Mouse (Mus musculus): ENCODE results near the gene Col23a1. TPM values are rescaled to one million over a fixed set of nuclear protein-coding genes. Genes with fewer than 3 reads are reported as not detected.

Gene Col23a1
- polyA plus RNA-seq (2014; fragmentation: Nextera tagmentation; extraction: Ambion mirVana): 1.3 and 5.4 TPM in 2 replicates

- peak within 1 kb of the TSS; percentile 45 for H3K9ac ChIP-seq (replicated peaks; ENCODE audit: low read length)
- 0 out of 2 replicates have a peak, but pooled peaks cover 3% of the 10 kb centered on the region for H3K4me1 ChIP-seq (ENCODE audit: control insufficient read depth, insufficient read depth, low read length)
- peak within 1 kb of the TSS; percentile 97 for H3K4me2 ChIP-seq (ENCODE audit: low read length)
- H3K4me3 ChIP-seq (replicated peaks; ENCODE audit: low read depth, low read length): peak within 1 kb of the TSS; percentile 48
- ATAC-seq (ENCODE audit: low FRiP score, low TSS enrichment) (peak; percentile 85), DNase-seq (peak; percentile 90)
- under 1% methylated on average over 38 of the region's 38 CpGs for WGBS
- H3K9me3 ChIP-seq (ENCODE audit: control insufficient read depth, low read length): no peaks in the 10 kb centered on the region
- no peaks in the 10 kb centered on the region; the same call in 1 of the 2 replicates for H3K27me3 ChIP-seq (ENCODE audit: control insufficient read depth, insufficient read depth, low read length)
- 0 out of 2 replicates have a peak, but pooled peaks cover 3% of the 10 kb centered on the region for H3K36me3 ChIP-seq (ENCODE audit: control insufficient read depth, insufficient read depth, low read length)
- H3K27ac ChIP-seq (replicated peaks; ENCODE audit: low read depth, low read length): no peak within 1 kb of the TSS
These were observed at the start of gene Col23a1 for GRCm38 (mm10) chr11:51289564-51290041. Gene Col23a1 (plus strand): TSS chr11:51289920.

GRCm38 (mm10) chr11:51242897-51243296, 46.8 kb upstream of the Col23a1 start:
- ATAC-seq (ENCODE audit: low FRiP score, low TSS enrichment): no peak
- Histone ChIP-seq H3K27me3 (ENCODE audit: control insufficient read depth, insufficient read depth, low read length) (no peaks in the 10 kb centered on the region), H3K27ac (replicated peaks; ENCODE audit: low read depth, low read length) (no peak overlapping the region), H3K36me3 (ENCODE audit: control insufficient read depth, insufficient read depth, low read length) (no peaks in the 10 kb centered on the region), H3K9me3 (ENCODE audit: control insufficient read depth, low read length) (0 out of 2 replicates have a peak, but pooled peaks cover 2% of the 10 kb centered on the region), H3K4me2 (ENCODE audit: low read length) (no peak overlapping the region), H3K4me1 (ENCODE audit: control insufficient read depth, insufficient read depth, low read length) (no peaks in the 10 kb centered on the region), H3K4me3 (replicated peaks; ENCODE audit: low read depth, low read length) (no peak overlapping the region), H3K9ac (replicated peaks; ENCODE audit: low read length) (no peak overlapping the region)
- DNase-seq: no peak
- WGBS: 87% methylated on average over 2 of the region's 2 CpGs

DNA sequence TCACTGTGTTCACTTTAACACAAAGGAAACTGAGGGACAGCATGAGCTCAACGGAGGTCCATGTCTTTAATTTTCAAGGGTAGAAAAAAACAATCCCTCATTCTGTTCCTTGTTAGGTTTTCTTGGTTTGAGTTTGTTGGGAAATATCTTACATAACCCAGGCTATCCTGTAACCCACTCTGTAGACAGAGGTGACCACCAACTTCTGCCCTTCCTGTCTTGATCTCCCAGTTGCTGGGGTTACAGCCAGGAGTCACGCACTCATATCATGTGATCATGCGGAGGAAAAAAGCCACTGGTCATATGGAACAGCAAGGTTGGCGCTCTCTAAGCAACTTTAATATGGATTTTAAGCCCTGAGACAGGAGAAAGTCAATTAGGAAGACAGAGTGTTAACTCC, 32.7 kb upstream of the Col23a1 start:
- ATAC-seq (ENCODE audit: low FRiP score, low TSS enrichment) (no peak), DNase-seq (no peak)
- no peaks in the 10 kb centered on the region for H3K27me3 ChIP-seq (ENCODE audit: control insufficient read depth, insufficient read depth, low read length)
- WGBS: 92% methylated on average over 4 of the region's 4 CpGs
- H3K4me1 ChIP-seq (ENCODE audit: control insufficient read depth, insufficient read depth, low read length): no peaks in the 10 kb centered on the region
- H3K27ac ChIP-seq (replicated peaks; ENCODE audit: low read depth, low read length): no peak overlapping the region
- no peaks in the 10 kb centered on the region for H3K9me3 ChIP-seq (ENCODE audit: control insufficient read depth, low read length)
- no peaks in the 10 kb centered on the region for H3K36me3 ChIP-seq (ENCODE audit: control insufficient read depth, insufficient read depth, low read length)
- H3K4me3 ChIP-seq (replicated peaks; ENCODE audit: low read depth, low read length): no peak overlapping the region
- H3K9ac ChIP-seq (replicated peaks; ENCODE audit: low read length): no peak overlapping the region
- no peak overlapping the region for H3K4me2 ChIP-seq (ENCODE audit: low read length)

DNA sequence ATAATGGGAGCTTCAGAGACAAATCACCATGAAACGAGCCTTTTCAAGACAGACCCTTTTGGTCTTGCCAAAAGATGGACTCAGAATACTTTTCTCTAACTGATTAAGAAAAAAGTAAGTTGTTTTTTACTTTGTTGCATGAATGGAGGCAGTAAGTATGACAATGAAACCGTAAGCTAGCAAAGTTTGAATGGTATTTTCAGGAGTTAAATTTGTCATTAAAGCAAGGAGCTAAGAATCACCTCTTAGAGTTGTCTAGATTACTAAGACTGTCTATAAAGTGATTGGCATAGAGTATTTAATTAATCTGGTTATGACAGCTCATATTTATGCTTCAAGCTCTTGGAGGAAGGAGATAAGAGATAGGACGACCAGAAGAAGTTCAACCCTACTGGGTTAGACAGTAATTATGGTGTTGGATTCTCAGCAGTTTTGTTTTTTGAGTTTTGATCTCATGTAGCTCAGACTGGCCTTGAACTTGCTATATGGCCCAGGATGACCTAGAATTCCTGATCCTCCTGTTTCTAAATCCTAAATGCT, 28.0 kb upstream of the Col23a1 start, which contains the start of gene Clk4:
TSS of gene Clk4 (plus strand) at position 51 of the 540 bp plus-strand sequence.
- peak within 1 kb of the TSS; percentile 97 for H3K27ac ChIP-seq (replicated peaks; ENCODE audit: low read depth, low read length)
- H3K9ac ChIP-seq (replicated peaks; ENCODE audit: low read length): peak within 1 kb of the TSS; percentile 94
- H3K4me3 ChIP-seq (replicated peaks; ENCODE audit: low read depth, low read length): peak within 1 kb of the TSS; percentile 92
- H3K36me3 ChIP-seq (ENCODE audit: control insufficient read depth, insufficient read depth, low read length): no peaks in the 10 kb centered on the region
- WGBS: 85% methylated on average over 3 of the region's 3 CpGs
- H3K4me2 ChIP-seq (ENCODE audit: low read length): peak within 1 kb of the TSS; percentile 83
- DNase-seq: no peak
- H3K27me3 ChIP-seq (ENCODE audit: control insufficient read depth, insufficient read depth, low read length): no peaks in the 10 kb centered on the region
- no peak for ATAC-seq (ENCODE audit: low FRiP score, low TSS enrichment)
- no peaks in the 10 kb centered on the region for H3K9me3 ChIP-seq (ENCODE audit: control insufficient read depth, low read length)
- H3K4me1 ChIP-seq (ENCODE audit: control insufficient read depth, insufficient read depth, low read length): peaks cover 26% of the 10 kb centered on the region

DNA sequence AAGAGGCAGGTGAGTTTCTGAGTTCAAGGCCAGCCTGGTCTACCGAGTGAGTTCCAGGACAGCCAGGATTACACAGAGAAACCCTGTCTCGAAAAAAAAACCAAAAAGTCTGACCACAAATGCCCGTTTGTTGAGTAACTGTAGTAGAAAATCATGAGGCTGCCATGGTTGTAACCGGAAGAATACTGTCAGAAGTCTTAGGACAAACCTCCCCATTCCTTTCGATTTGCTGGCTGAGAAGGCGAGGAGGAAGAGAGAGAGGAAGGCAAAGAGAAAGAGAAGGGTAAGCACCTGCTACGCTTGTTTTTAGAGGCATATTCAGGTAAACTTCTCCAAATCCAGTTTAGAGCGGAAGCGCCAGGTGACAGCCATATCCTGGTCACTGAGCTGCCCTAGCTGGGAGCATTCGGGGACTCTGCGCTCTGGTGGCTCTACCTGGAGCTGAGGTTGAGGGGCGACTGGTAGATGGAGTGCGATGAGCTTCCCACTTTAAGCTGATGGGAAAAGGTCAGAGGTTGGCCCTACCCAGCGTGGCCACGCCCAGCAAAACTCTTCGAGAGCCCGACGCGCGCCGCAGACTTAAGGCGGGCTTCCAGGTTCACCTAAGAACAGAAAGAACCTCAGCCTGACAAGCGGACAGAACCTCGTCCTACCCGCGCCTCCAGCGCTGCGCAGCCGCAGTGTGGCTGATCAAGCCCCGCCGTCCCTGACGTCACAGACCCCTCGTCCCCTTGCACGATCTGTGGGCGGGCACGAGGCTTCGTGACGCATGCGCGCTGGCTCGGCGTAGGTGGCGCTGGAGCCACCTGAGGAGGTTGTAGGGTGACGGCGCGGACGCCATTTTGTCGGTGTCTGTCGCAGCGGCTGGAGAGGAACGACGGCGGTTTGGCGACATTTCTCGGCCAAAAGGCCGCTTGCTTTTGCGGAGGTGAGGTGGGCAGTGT, 27.1 kb upstream of the Col23a1 start, which contains the start of gene BC049762:
TSS of gene BC049762 (minus strand) at position 705 of the 944 bp plus-strand sequence.
- Histone ChIP-seq H3K9ac (replicated peaks; ENCODE audit: low read length) (peak within 1 kb of the TSS; percentile 94), H3K36me3 (ENCODE audit: control insufficient read depth, insufficient read depth, low read length) (peaks cover 8% of the 10 kb centered on the region), H3K4me2 (ENCODE audit: low read length) (peak within 1 kb of the TSS; percentile 83), H3K9me3 (ENCODE audit: control insufficient read depth, low read length) (no peaks in the 10 kb centered on the region), H3K4me1 (ENCODE audit: control insufficient read depth, insufficient read depth, low read length) (peaks cover 26% of the 10 kb centered on the region), H3K27ac (replicated peaks; ENCODE audit: low read depth, low read length) (peak within 1 kb of the TSS; percentile 97), H3K27me3 (ENCODE audit: control insufficient read depth, insufficient read depth, low read length) (no peaks in the 10 kb centered on the region), H3K4me3 (replicated peaks; ENCODE audit: low read depth, low read length) (peak within 1 kb of the TSS; percentile 92)
- 9% methylated on average over 57 of the region's 57 CpGs for WGBS
- ATAC-seq (ENCODE audit: low FRiP score, low TSS enrichment) (peak; percentile 99), DNase-seq (peak; percentile 100)

DNA sequence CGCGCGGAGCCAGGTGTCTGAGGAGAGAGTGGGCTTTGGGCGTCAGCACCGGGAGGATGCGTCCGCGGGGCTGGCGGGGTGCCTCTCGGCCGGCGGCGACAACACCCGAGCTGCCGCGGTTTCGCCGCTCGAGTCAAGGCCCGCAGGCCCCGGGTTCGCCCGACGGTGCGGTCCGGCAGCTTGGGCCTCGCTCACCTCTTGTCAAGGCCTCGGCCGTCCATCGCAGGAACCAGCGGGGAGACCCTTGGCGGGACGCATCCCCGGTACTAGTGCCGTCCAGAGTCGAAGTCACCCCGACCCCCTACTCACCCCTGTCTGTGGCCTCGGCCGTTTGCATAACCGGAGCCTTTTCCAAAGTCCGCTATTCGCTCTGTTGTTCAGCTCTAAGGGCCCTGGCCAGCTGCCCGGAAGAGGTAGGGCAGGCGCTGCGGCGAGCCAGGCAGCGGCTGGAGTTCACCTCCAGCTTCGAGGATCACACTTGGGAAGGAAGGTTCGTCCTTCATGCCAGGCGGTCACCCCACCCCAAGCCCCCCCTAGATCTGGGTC, 26.4 kb upstream of the Col23a1 start:
- H3K27ac ChIP-seq (replicated peaks; ENCODE audit: low read depth, low read length): peak overlapping the region; percentile 97
- peak overlapping the region; percentile 94 for H3K9ac ChIP-seq (replicated peaks; ENCODE audit: low read length)
- DNase-seq (peak; percentile 68), ATAC-seq (ENCODE audit: low FRiP score, low TSS enrichment) (peak; percentile 69)
- under 1% methylated on average over 50 of the region's 50 CpGs for WGBS
- H3K4me2 ChIP-seq (ENCODE audit: low read length): peak overlapping the region; percentile 83
- H3K27me3 ChIP-seq (ENCODE audit: control insufficient read depth, insufficient read depth, low read length): no peaks in the 10 kb centered on the region
- peaks cover 10% of the 10 kb centered on the region for H3K36me3 ChIP-seq (ENCODE audit: control insufficient read depth, insufficient read depth, low read length)
- H3K9me3 ChIP-seq (ENCODE audit: control insufficient read depth, low read length): no peaks in the 10 kb centered on the region
- peaks cover 26% of the 10 kb centered on the region for H3K4me1 ChIP-seq (ENCODE audit: control insufficient read depth, insufficient read depth, low read length)
- H3K4me3 ChIP-seq (replicated peaks; ENCODE audit: low read depth, low read length): peak overlapping the region; percentile 92

- DNase-seq (peak; percentile 7), ATAC-seq (ENCODE audit: low FRiP score, low TSS enrichment) (no peak)
- H3K9ac ChIP-seq (replicated peaks; ENCODE audit: low read length): peak overlapping the region; percentile 39; the same call in 1 of the 2 replicates
- peak overlapping the region; percentile 92 for H3K4me3 ChIP-seq (replicated peaks; ENCODE audit: low read depth, low read length)
- H3K9me3 ChIP-seq (ENCODE audit: control insufficient read depth, low read length): no peaks in the 10 kb centered on the region
- 33% methylated on average over 6 of the region's 6 CpGs for WGBS
- H3K36me3 ChIP-seq (ENCODE audit: control insufficient read depth, insufficient read depth, low read length): peaks cover 14% of the 10 kb centered on the region
- H3K4me2 ChIP-seq (ENCODE audit: low read length): peak overlapping the region; percentile 83
- H3K27ac ChIP-seq (replicated peaks; ENCODE audit: low read depth, low read length): no peak overlapping the region
- no peaks in the 10 kb centered on the region for H3K27me3 ChIP-seq (ENCODE audit: control insufficient read depth, insufficient read depth, low read length)
- H3K4me1 ChIP-seq (ENCODE audit: control insufficient read depth, insufficient read depth, low read length): peaks cover 26% of the 10 kb centered on the region
These were observed 25.4 kb upstream of the Col23a1 start for GRCm38 (mm10) chr11:51264352-51264751.

GRCm38 (mm10) chr11:51265326-51265725, 24.4 kb upstream of the Col23a1 start:
- Histone ChIP-seq H3K9me3 (ENCODE audit: control insufficient read depth, low read length) (no peaks in the 10 kb centered on the region), H3K27me3 (ENCODE audit: control insufficient read depth, insufficient read depth, low read length) (no peaks in the 10 kb centered on the region), H3K27ac (replicated peaks; ENCODE audit: low read depth, low read length) (no peak overlapping the region), H3K36me3 (ENCODE audit: control insufficient read depth, insufficient read depth, low read length) (peaks cover 16% of the 10 kb centered on the region), H3K4me2 (ENCODE audit: low read length) (peak overlapping the region; percentile 83), H3K9ac (replicated peaks; ENCODE audit: low read length) (no peak overlapping the region), H3K4me3 (replicated peaks; ENCODE audit: low read depth, low read length) (no peak overlapping the region), H3K4me1 (ENCODE audit: control insufficient read depth, insufficient read depth, low read length) (peaks cover 26% of the 10 kb centered on the region)
- DNase-seq (peak; percentile 70), ATAC-seq (ENCODE audit: low FRiP score, low TSS enrichment) (no peak)
- 52% methylated on average over 3 of the region's 3 CpGs for WGBS

All from midbrain, embryonic 14.5 days (tissue).